Mouse (Mus musculus) thymus, postnatal 0 days (tissue): Measurements from ENCODE around the gene Enox1. TPM values are rescaled to one million over a fixed set of nuclear protein-coding genes. Genes with fewer than 3 reads are reported as not detected.

Experiments
- DNase-seq: peaks from one replicate; pipeline ENCODE4 v3.0.0-alpha.2; 2015; ENCODE audit warnings: low spot score
- polyA plus RNA-seq: library from polyadenylated mRNA; unstranded; fragments of >200 nt; fragmentation: Nextera tagmentation; extraction: Ambion mirVana; gene quantifications from 2 replicates; pipeline ENCODE4 v1.2.1, GENCODE M21; 2015

Enox1 gene
- polyA plus RNA-seq, 1 experiment from 2014 or later, result 0.55 TPM

DNA sequence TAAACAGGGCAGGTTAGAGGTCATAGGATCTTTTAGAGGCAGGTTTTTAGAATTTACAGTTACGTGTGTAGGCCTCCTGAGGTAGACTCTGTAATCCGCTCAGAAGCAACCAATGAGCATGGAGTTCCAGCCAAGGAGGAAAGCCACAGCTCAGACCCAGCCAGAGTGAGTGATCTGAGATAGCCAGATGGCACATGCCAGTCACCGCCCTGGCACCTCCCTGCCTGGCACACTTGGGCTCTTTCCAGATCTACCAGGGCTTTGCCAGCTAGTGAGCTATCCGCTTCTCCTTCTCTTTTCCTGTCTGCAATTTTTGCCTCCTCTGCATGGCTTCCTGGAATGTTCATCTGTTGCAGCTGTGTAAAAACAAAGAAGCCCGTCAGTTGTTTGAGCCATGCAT, 514.4 kb downstream of the Enox1 start:
- no peak for DNase-seq

DNA sequence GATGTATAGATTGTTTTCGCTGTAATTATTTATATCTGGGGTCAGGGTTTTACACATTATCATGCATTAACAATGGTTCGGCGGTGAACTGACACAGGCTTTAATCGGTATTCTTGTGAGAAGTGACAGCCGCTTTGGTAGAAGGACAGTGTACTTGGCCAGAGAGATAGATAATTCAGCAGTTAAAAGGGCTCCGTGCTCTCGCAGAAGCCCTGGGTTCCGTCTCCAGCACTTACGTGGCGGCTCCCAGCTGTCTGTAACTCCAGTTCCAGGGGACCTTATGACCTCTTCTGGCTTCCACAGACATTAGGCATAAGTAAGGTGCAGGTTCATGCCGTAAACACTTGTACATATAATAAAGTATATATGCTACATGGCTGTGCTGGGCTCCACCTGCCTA, 515.4 kb downstream of the Enox1 start:
- DNase-seq, result no peak

DNA sequence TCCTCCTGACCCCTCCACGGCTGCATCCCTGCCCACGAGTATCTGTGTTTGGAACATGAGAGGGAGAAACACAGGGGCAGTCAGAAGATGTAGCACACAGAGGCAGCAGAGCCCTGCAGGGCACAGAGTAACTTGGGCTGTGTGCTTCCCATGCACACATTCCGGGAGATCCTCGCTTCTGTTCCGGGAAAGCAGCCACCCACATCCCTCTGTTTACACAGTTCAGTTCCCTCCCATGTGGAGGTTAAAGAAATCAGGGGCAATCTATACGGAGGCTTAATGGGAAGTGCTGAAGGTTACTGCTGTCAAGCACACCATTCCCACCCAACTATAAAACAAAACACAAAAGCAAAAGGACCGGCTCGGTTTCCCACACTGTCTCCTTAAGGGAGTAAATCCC, 516.6 kb downstream of the Enox1 start:
- DNase-seq, result no peak

- DNase-seq, result no peak
Observed at GRCm38 (mm10) chr14:77677951-77678350, 521.4 kb downstream of the Enox1 start.

DNA sequence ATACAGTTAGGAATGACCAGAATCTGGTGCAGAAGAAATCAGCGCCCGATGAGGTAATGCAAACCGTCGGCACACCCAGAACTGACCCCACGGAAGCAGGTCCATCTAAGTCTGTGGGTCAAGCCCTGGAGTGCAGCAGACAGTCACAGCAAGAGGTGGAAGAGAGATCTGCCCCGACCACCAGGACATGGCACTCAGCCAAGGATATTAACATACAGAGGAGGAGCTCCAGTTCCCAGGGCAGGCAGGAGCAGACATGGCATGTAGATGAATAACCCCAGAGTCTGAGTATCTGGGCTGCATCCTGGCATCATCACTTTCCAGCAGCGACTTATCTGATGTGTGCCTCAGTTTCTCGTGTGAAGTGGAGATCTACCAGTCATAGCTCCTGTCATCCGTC, 523.3 kb downstream of the Enox1 start:
- DNase-seq, result no peak

- no peak for DNase-seq
Observed at GRCm38 (mm10) chr14:77682888-77683555, 526.5 kb downstream of the Enox1 start.

DNA sequence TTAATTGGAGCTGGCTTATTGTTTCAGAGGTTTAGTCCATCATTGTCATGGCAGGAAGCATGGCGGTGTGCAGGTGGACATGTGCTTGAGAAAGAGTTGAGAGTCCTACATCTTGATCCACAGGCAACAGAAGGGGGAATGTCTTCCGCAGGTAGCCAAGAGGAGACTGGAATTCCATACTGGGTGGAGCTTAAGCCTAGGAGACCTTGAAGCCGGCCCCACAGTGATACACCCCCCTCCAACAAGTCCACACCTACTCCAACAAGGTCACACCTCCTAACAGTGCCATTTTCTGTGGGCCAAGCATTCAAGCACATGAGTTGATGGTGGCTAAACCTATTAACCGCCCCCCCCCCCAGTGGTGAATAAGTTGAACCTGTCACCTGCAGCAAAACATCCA, 533.3 kb downstream of the Enox1 start:
- DNase-seq, result no peak

GRCm38 (mm10) chr14:77705006-77705405, 548.4 kb downstream of the Enox1 start:
- no peak for DNase-seq

DNA sequence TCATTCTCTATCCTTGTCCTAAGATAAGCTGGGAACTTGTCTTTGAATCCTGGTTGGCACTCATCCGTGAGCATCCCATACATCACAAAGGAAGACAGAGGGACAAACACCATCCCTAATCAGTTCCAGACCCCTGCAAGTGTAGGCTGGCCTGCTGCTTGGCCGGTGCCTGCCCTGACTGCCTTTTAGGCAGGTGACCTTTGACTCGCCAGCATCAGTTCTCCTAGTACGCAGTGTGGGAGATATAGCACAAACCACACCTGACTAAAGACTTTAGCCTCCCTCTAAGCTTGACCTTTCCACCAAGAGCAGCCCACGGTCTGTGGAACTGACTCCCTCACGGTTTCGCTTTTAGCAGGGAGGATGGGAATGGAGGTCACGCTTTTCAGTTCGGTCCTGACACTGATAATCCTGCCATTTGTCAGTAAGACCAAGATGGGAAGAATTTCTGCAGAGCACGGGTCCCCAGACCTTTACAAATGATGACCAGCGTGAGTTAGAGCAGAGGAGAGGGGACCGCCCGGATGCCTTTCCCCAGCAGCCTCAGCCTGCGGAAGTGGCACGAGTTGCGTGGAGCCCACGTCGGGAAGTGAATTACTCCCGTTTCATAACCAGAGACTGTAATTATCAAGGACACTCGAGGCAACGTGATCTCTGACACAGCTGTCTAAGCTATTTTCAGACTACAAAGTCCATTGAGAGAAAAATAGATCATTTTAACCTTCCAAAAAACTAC, 550.1 kb downstream of the Enox1 start:
- DNase-seq, result no peak

GRCm38 (mm10) chr14:77707279-77707678, 550.7 kb downstream of the Enox1 start:
- no peak for DNase-seq

- DNase-seq, result no peak
Observed at GRCm38 (mm10) chr14:77708354-77709150, 552.0 kb downstream of the Enox1 start.

- DNase-seq, result no peak
Observed at GRCm38 (mm10) chr14:77714931-77715535, 558.5 kb downstream of the Enox1 start.

DNA sequence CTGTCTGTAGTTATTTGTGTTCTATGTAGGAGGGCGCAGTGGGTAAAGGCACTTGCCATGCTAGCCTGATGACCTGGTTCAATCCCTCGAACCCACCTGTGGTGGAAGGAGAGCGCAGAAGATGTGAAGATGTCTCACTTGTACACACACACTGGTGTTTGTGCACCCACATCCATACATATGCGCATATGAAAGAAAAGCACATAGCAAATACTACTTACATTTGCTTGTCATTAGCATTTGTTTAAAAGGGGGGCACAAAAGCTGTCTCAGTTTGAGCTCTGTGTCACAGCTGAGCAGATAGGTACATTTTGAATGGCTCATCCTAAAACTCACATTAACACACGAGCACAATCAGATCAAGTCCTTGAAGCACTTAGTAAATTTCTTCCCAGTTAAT, 560.4 kb downstream of the Enox1 start:
- DNase-seq, result no peak

DNA sequence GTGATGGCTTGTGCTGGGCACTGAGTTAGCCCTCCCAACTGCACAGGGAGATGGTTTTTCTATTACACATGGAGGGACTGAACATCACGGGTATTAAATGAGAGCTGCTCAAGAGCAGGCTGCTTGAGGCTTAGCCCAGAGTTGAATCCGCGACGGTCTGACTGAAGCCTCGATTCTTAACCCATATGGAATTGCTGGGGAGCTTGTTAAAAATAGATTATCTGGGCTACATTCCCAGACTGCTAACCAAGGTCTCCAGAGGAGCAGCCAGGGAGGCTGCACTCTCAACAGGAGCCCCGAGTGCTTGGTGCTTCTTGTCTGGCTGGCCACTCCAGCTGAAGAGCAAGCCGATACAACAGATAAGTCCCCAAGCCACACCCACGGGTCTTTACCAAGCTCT, 562.3 kb downstream of the Enox1 start:
- DNase-seq, result no peak

DNA sequence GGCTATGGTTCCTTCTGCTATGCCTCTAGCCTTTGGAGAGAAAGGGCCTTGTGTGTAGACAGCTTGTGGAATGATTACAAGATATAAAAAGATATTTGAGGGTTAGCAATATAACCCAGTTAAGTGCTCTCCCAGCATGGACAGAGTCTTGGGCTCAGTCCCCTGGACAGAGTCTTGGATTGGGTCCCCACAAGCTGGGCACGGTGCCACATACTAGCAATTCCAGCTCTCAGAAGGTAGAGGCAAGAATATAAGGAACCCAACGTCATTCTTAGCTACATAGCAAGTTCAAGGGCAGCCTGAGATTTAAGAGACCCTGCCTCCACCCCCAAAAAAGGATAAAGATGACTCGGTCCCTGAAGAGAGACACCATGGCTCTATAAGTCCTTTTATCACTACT, 581.5 kb downstream of the Enox1 start:
- no peak for DNase-seq

- no peak for DNase-seq
Observed at GRCm38 (mm10) chr14:77738751-77739365, 582.3 kb downstream of the Enox1 start.

GRCm38 (mm10) chr14:77739376-77739775, 582.8 kb downstream of the Enox1 start:
- no peak for DNase-seq

GRCm38 (mm10) chr14:77744638-77745240, 588.2 kb downstream of the Enox1 start:
- no peak for DNase-seq

- no peak for DNase-seq
Observed at GRCm38 (mm10) chr14:77748920-77749319, 592.4 kb downstream of the Enox1 start.
